8 mouse cellular contexts compared by ENCODE assay signal in genomic region chr2:21142616-21143015, GRCm38 (mm10).
DNase-seq lines count a peak whose midpoint lies in the region; ATAC-seq lines count a peak whose summit lies in the region.

No protein-coding gene starts in this region.

- H3K4me3 ChIP-seq in forebrain, embryonic 11.5 days (ENCODE audit: low read depth, low read length) = peak overlapping the region; percentile 47; the same call in 1 of the 2 replicates
- H3K4me3 ChIP-seq in intestine, embryonic 14.5 days (ENCODE audit: low read depth, low read length) = peak overlapping the region; percentile 49
- H3K4me3 ChIP-seq in midbrain, embryonic 14.5 days (replicated peaks; ENCODE audit: low read depth, low read length) = peak overlapping the region; percentile 49

- H3K9ac ChIP-seq in forebrain, embryonic 11.5 days (ENCODE audit: low read length) = peak overlapping the region; percentile 86
- H3K9ac ChIP-seq in intestine, embryonic 14.5 days (ENCODE audit: low read length) = peak overlapping the region; percentile 60; the same call in 1 of the 2 replicates
- peak overlapping the region; percentile 74 for H3K9ac ChIP-seq in midbrain, embryonic 14.5 days (replicated peaks; ENCODE audit: low read length)

- H3K4me2 ChIP-seq in forebrain, embryonic 11.5 days (ENCODE audit: low read depth, low read length, severe bottlenecking) = peak overlapping the region; percentile 97; the same call in 1 of the 2 replicates
- H3K4me2 ChIP-seq in intestine, embryonic 14.5 days (ENCODE audit: low read length) = peak overlapping the region; percentile 99
- peak overlapping the region; percentile 95 for H3K4me2 ChIP-seq in midbrain, embryonic 14.5 days (ENCODE audit: low read length)

- DNase-seq in layer of hippocampus, adult 11-12 months (ENCODE audit: low spot score) = peak; percentile 16
- no peak for DNase-seq in layer of hippocampus, adult 8-10 months (ENCODE audit: low spot score in 2 of 2)
- no peak for DNase-seq in forebrain, embryonic 11.5 days (ENCODE audit: low spot score)
- peak; percentile 53 for DNase-seq in intestine, embryonic 14.5 days (ENCODE audit: low spot score)
- peak; percentile 64 for DNase-seq in midbrain, embryonic 14.5 days
- no peak for DNase-seq in ovary, adult 18-20 months (ENCODE audit: low spot score)
- DNase-seq in gastrocnemius, postnatal 25 days = no peak
- no peak for DNase-seq in thymus, postnatal 4 days

- H3K9me3 ChIP-seq in forebrain, embryonic 11.5 days (ENCODE audit: control insufficient read depth, low read length) = peaks cover 3% of the 10 kb centered on the region; the same call in 1 of the 2 replicates
- peaks cover 2% of the 10 kb centered on the region; the same call in 1 of the 2 replicates for H3K9me3 ChIP-seq in intestine, embryonic 14.5 days (ENCODE audit: control insufficient read depth, low read length)
- no peaks in the 10 kb centered on the region for H3K9me3 ChIP-seq in midbrain, embryonic 14.5 days (ENCODE audit: control insufficient read depth, low read length)

- 0 out of 2 replicates have a peak overlapping the region, but pooled peaks have one; percentile 84 for H3K27ac ChIP-seq in forebrain, embryonic 11.5 days (ENCODE audit: low read depth, low read length)
- H3K27ac ChIP-seq in intestine, embryonic 14.5 days (ENCODE audit: low read depth) = no peak overlapping the region
- H3K27ac ChIP-seq in midbrain, embryonic 14.5 days (replicated peaks; ENCODE audit: low read depth, low read length) = peak overlapping the region; percentile 96

- 29% methylated on average over 2 of the region's 2 CpGs for WGBS in forebrain, embryonic 11.5 days
- 29% methylated on average over 2 of the region's 2 CpGs for WGBS in intestine, embryonic 14.5 days
- 13% methylated on average over 2 of the region's 2 CpGs for WGBS in midbrain, embryonic 14.5 days

- H3K27me3 ChIP-seq in forebrain, embryonic 11.5 days (ENCODE audit: control insufficient read depth, insufficient read depth, low read length) = no peaks in the 10 kb centered on the region
- no peaks in the 10 kb centered on the region for H3K27me3 ChIP-seq in intestine, embryonic 14.5 days (replicated peaks; ENCODE audit: control insufficient read depth, insufficient read depth, low read length)
- H3K27me3 ChIP-seq in midbrain, embryonic 14.5 days (ENCODE audit: control insufficient read depth, insufficient read depth, low read length) = no peaks in the 10 kb centered on the region

- ATAC-seq in forebrain, embryonic 11.5 days (replicated peaks; ENCODE audit: low FRiP score) = peak; percentile 18; the same call in 1 of the 2 replicates
- ATAC-seq in intestine, embryonic 14.5 days (replicated peaks; ENCODE audit: low FRiP score, low TSS enrichment, low read depth) = no peak
- peak; percentile 25; the same call in 1 of the 2 replicates for ATAC-seq in midbrain, embryonic 14.5 days (ENCODE audit: low FRiP score, low TSS enrichment)

- no peaks in the 10 kb centered on the region for H3K36me3 ChIP-seq in forebrain, embryonic 11.5 days (ENCODE audit: control insufficient read depth, insufficient read depth, low read length)
- H3K36me3 ChIP-seq in intestine, embryonic 14.5 days (ENCODE audit: control insufficient read depth, insufficient read depth, low read length) = no peaks in the 10 kb centered on the region
- no peaks in the 10 kb centered on the region for H3K36me3 ChIP-seq in midbrain, embryonic 14.5 days (ENCODE audit: control insufficient read depth, insufficient read depth, low read length)

- no peaks in the 10 kb centered on the region for H3K4me1 ChIP-seq in forebrain, embryonic 11.5 days (replicated peaks; ENCODE audit: control insufficient read depth, insufficient read depth, low read length)
- 0 out of 2 replicates have a peak, but pooled peaks cover 3% of the 10 kb centered on the region for H3K4me1 ChIP-seq in intestine, embryonic 14.5 days (replicated peaks; ENCODE audit: control insufficient read depth, insufficient read depth, low read length)
- peaks cover 10% of the 10 kb centered on the region for H3K4me1 ChIP-seq in midbrain, embryonic 14.5 days (ENCODE audit: control insufficient read depth, insufficient read depth, low read length)

Comparison
In these comparisons a context has a peak if more than half of its experiments do, and no peak if none do; other contexts are left out.
1. DNase-seq: peak in layer of hippocampus, adult 11-12 months (single experiment), intestine, embryonic 14.5 days (single experiment) and midbrain, embryonic 14.5 days (single experiment); none in layer of hippocampus, adult 8-10 months (0 of 2), forebrain, embryonic 11.5 days (single experiment), ovary, adult 18-20 months (single experiment), gastrocnemius, postnatal 25 days (single experiment) and thymus, postnatal 4 days (single experiment).
2. Peak in every context shown above with its lines, with median percentiles within 50 percentile points of each other: H3K4me2 ChIP-seq, H3K4me3 ChIP-seq and H3K9ac ChIP-seq.